Mouse (Mus musculus) testis, adult 2 months (tissue): ENCODE data around the gene Tusc2. TPM values are rescaled to one million over a fixed set of nuclear protein-coding genes. Genes with fewer than 3 reads are reported as not detected.
A peak's percentile ranks its signal among the peaks of the same experiment; 100 is the strongest.

Experiments used
- H3K27ac ChIP-seq: fragments of 200-500 bp; 2 replicates; pipeline ENCODE4 v1.5.1; 2012; ENCODE audit warnings: low read depth, low read length; ENCODE audit not compliant: control insufficient read depth, insufficient read depth
- H3K27me3 ChIP-seq: fragments of 200-500 bp; 2 replicates; pipeline ENCODE4 v1.6.1; 2012; ENCODE audit warnings: mild to moderate bottlenecking, low read length, moderate library complexity; ENCODE audit not compliant: control insufficient read depth, insufficient read depth
- H3K36me3 ChIP-seq: fragments of 200-500 bp; 2 replicates; pipeline ENCODE4 v1.6.1; 2012; ENCODE audit warnings: mild to moderate bottlenecking, low read length; ENCODE audit not compliant: control insufficient read depth, insufficient read depth
- H3K4me1 ChIP-seq: fragments of 200-500 bp; 2 replicates; pipeline ENCODE4 v1.6.1; 2012; ENCODE audit warnings: low read length; ENCODE audit not compliant: control insufficient read depth, insufficient read depth
- H3K4me3 ChIP-seq: fragments of 200-500 bp; 2 replicates; pipeline ENCODE4 v1.5.1; 2012; ENCODE audit warnings: low read depth, mild to moderate bottlenecking, low read length, moderate library complexity, mixed read lengths; ENCODE audit not compliant: control insufficient read depth
- CTCF ChIP-seq: fragments of 200-500 bp; IDR thresholded peaks from 2 replicates; pipeline ENCODE4 v1.5.1; 2012; ENCODE audit warnings: low read depth, mild to moderate bottlenecking, inconsistent platforms, low read length, moderate library complexity; ENCODE audit not compliant: control insufficient read depth, insufficient read depth, insufficient replicate concordance
- POLR2A ChIP-seq: fragments of 200-500 bp; IDR thresholded peaks from 2 replicates; pipeline ENCODE4 v1.6.1; 2012; ENCODE audit warnings: low read depth, mild to moderate bottlenecking, inconsistent platforms, low read length, moderate library complexity; ENCODE audit not compliant: control insufficient read depth
- polyA plus RNA-seq: library from polyadenylated mRNA; depleted of rRNA; stranded (reverse); fragments of >200 nt; gene quantifications from 2 replicates; pipeline ENCODE4 v1.2.3, GENCODE M21; 2012

Tusc2 gene
- polyA plus RNA-seq, 1 experiment: 28.4 TPM

- no peak for TF ChIP-seq POLR2A
- no peak for TF ChIP-seq CTCF
Measured at GRCm38 (mm10) chr9:107596619-107597569, 33.8 kb downstream of the Tusc2 start.

GRCm38 (mm10) chr9:107598385-107598784 is 35.3 kb downstream of the Tusc2 start:
- Histone ChIP-seq H3K4me1 (peaks cover 15% of the 10 kb centered on the region), H3K4me3 (no peak overlapping the region), H3K27ac (no peak overlapping the region), H3K27me3 (no peaks in the 10 kb centered on the region), H3K36me3 (no peaks in the 10 kb centered on the region)
- TF ChIP-seq POLR2A (no peak), CTCF (no peak)

More at GRCm38 (mm10) chr9:107596619-107597569, 33.8 kb downstream of the Tusc2 start:
- Histone ChIP-seq H3K4me3 (no peak overlapping the region), H3K27ac (no peak overlapping the region), H3K4me1 (peaks cover 8% of the 10 kb centered on the region), H3K36me3 (no peaks in the 10 kb centered on the region), H3K27me3 (no peaks in the 10 kb centered on the region)

GRCm38 (mm10) chr9:107599433-107599832 is 36.4 kb downstream of the Tusc2 start:
- Histone ChIP-seq H3K36me3 (no peaks in the 10 kb centered on the region), H3K27me3 (no peaks in the 10 kb centered on the region), H3K4me3 (peak overlapping the region; percentile 23; the same call in 1 of the 2 replicates), H3K27ac (no peak overlapping the region), H3K4me1 (peaks cover 15% of the 10 kb centered on the region)
- TF ChIP-seq POLR2A (no peak), CTCF (no peak)

GRCm38 (mm10) chr9:107599842-107600241 is 36.8 kb downstream of the Tusc2 start:
- H3K4me3 ChIP-seq: peak overlapping the region; percentile 23
- no peak overlapping the region for H3K27ac ChIP-seq
- H3K36me3 ChIP-seq: no peaks in the 10 kb centered on the region
- H3K27me3 ChIP-seq: no peaks in the 10 kb centered on the region
- H3K4me1 ChIP-seq: peaks cover 15% of the 10 kb centered on the region
- TF ChIP-seq CTCF: no peak
- TF ChIP-seq POLR2A: no peak

GRCm38 (mm10) chr9:107600745-107601144 is 37.7 kb downstream of the Tusc2 start:
- Histone ChIP-seq H3K27me3 (no peaks in the 10 kb centered on the region), H3K4me3 (no peak overlapping the region), H3K27ac (no peak overlapping the region), H3K4me1 (peaks cover 15% of the 10 kb centered on the region), H3K36me3 (no peaks in the 10 kb centered on the region)
- TF ChIP-seq POLR2A (no peak), CTCF (peak; percentile 22; the same call in 1 of the 2 replicates)

GRCm38 (mm10) chr9:107601275-107601674 is 38.2 kb downstream of the Tusc2 start:
- Histone ChIP-seq H3K4me3 (no peak overlapping the region), H3K27ac (no peak overlapping the region), H3K4me1 (peaks cover 15% of the 10 kb centered on the region), H3K36me3 (no peaks in the 10 kb centered on the region), H3K27me3 (no peaks in the 10 kb centered on the region)
- TF ChIP-seq POLR2A (no peak), CTCF (no peak)

GRCm38 (mm10) chr9:107602068-107602648 is 39.1 kb downstream of the Tusc2 start:
- Histone ChIP-seq H3K27ac (no peak overlapping the region), H3K36me3 (no peaks in the 10 kb centered on the region), H3K27me3 (no peaks in the 10 kb centered on the region), H3K4me1 (peaks cover 15% of the 10 kb centered on the region), H3K4me3 (no peak overlapping the region)
- TF ChIP-seq POLR2A (no peak), CTCF (peak; percentile 97)
